Mouse (Mus musculus) heart, adult 11 months (tissue): ENCODE results near the gene Lrrc4b.
A peak's percentile ranks its signal among the peaks of the same experiment; 100 is the strongest.

Experiments used
- DNase-seq: peaks from one replicate; pipeline ENCODE4 v3.0.0; 2022

The Lrrc4b gene

GRCm38 (mm10) chr7:44428968-44429521 is at the start of gene Lrrc4b:
TSS of gene Lrrc4b (plus strand) at chr7:44429018.
- no peak for DNase-seq

DNA sequence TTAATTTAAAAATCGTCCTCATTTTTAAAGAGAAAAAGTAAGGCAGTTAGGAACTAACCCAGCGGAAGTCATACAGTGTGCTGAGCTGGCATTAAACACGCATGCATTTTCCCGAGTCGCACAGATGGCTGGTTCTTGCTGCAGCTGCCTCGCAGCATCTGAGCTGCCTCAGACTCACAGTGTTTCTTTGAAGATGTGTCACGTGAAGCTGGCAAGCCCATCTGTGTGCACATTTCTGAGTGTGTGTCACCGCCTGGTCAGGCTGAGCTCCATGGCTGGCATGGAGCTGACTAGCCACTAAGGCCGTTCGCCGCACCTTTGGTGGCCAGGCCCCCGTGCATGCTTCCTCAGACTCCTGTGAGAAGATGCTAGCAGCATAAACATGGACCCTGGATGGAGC is 46.3 kb upstream of the Lrrc4b start:
- peak; percentile 93 for DNase-seq

DNA sequence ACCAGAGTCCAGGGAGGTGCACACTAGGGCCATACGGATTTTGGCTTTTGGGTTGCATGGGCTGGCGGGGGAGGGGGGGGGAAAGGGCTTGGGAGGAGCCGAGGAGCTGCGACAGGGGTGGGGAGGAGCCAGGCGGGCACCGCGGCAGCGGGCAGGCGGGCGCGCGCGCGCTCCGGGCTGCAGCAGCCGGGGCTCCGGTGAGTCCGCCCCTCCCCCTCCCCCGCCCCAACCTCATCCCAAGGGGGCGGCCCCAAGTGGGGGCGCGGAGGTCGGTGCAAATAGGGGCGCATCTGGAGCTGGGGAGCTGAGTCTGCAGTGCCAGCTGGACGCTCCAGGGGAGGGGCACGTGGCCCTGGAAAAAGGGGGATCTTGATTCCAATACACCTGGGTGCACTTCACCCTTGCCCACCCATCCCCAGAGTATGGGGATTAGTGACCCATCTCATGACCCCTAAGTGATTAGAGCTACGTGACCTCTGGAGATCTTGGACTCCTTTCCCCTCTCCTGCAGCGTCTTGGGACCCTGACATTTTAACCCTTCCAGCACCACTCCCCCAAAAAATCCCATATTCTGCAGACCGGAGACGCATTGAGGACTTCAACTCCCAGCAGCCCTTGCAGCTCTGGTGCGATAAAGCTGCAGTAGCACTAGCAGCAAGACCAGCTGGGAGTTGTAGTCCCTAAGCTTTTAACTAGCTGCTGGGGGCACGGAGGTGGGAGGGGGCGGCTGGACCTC is 44.7 kb upstream of the Lrrc4b start, which contains the start of gene Syt3:
Syt3 (plus strand) TSS at position 123 of the 736 bp plus-strand sequence.
- peak; percentile 97 for DNase-seq

DNA sequence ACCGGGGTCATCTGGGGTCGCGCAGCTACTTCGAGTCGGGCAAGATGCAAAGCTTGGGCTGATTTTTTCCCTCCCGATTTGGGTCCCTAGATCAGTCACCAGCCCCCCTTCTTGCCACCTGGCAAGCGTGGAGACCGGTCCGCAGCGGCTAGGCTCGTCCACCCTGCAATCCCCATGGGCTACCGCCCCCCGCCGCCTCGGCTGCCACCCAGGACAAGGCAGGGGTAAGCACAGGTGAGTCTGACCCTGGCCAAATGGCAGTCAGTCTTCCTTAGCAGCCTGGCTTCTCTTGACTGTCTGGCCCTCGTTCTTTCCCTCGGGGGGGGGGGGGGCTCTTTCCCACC is 44.1 kb upstream of the Lrrc4b start:
- peak; percentile 95 for DNase-seq

DNA sequence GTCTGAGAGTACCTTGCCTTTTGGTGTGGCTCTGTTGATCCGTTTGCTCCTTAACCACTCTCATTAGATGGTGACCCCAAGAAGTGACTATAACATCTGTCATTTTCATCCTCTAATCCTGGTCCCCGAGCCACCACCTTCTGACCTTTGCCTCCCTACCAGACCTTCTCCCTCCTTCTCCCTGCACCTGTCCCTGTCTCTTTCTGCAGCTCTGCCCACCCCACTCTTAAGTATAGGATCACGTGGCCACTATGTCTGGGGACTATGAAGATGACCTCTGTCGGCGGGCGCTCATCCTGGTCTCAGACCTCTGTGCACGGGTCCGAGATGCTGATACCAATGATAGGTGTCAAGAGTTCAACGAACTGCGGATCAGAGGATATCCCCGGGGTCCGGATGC is 43.1 kb upstream of the Lrrc4b start, which contains the start of gene 1700008O03Rik:
1700008O03Rik (minus strand) TSS at position 101 of the 400 bp plus-strand sequence.
- no peak for DNase-seq

- DNase-seq, result no peak
Observed at GRCm38 (mm10) chr7:44391831-44392230, 37.0 kb upstream of the Lrrc4b start.

DNA sequence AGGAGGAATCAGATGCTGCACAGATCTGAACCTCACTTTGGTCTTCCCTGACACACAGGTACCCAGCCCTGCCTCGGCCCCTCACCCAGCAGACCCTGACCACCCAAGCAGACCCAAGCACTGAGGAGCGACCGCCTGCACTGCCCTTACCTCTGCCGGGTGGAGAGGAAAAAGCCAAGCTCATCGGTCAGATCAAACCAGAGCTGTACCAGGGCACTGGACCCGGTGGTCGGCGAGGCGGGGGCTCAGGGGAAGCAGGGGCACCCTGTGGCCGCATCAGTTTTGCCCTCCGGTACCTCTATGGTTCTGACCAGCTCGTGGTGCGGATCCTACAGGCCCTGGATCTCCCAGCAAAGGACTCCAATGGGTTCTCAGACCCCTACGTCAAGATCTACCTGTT is 36.5 kb upstream of the Lrrc4b start:
- no peak for DNase-seq

DNA sequence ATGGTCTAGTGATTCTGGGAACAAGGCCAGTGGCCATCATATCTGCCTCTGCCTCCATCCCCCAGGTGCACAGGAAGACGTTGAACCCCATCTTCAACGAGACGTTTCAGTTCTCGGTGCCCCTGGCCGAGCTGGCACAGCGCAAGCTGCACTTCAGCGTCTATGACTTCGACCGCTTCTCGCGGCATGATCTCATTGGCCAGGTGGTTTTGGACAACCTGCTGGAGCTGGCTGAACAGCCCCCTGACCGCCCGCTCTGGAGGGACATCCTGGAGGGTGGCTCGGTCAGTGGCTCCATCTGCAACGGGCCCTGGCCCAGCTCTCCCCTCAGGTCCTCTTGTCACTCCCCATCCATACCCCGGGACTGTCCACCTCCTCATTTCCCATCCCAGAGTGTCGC is 35.5 kb upstream of the Lrrc4b start:
- DNase-seq, result no peak

- no peak for DNase-seq
Observed at GRCm38 (mm10) chr7:44398570-44398969, 30.2 kb upstream of the Lrrc4b start.

GRCm38 (mm10) chr7:44401673-44402072 is 27.1 kb upstream of the Lrrc4b start:
- DNase-seq, result no peak

DNA sequence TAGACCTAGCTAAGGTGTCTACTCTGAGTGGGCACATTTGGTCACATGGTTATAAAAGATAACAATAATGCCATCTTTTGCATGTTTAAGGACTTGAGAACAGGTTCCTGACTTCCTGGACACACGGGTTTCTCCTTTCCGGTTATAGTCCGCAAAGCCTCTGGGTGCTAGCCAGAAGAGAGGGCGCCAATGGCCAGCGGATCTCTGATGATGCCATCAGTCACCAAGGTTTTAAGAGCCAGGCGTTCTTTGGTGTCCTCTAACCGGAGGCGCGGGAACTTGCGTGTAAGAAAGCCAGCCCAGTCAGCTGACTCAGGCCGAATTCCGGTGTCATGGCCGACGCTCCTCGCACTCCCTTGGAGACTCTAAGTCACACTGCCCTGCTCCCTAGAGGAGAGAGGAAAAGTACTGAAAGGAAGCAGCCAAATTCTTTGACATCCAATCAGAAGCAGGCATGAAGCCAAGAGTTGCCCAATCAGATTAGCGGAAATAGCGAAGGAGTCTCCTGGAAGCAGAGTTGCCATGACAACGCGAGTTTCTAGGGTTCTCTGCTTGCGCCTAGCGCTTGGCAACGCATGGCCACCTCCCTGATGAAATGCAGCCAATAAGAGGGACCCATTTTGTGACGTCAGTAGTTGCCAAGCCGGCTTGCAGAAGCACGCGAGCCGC is 23.3 kb upstream of the Lrrc4b start:
- DNase-seq, result peak; percentile 99

- no peak for DNase-seq
Observed at GRCm38 (mm10) chr7:44406015-44406355, 22.8 kb upstream of the Lrrc4b start.

DNA sequence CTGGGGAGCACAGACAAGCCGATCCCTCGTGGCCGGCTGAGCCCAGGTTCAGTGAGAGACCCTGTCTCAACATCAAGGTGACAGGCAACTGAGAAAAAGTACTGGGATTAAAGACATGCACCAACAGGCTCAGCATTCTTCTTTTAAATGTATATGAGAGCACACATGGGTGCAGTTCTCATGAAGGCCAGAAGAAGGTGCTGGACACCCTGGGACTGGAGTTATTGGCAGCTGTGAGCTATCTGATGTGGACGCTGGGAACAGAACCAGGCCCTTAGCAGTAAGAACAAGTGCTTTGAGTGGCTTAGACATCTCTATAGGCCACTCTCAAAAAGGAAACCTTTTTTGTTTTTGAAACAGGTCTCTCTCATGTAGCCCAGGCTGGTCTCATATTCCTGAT is 17.7 kb upstream of the Lrrc4b start:
- no peak for DNase-seq

GRCm38 (mm10) chr7:44413307-44413706 is 15.5 kb upstream of the Lrrc4b start:
- DNase-seq, result no peak

- DNase-seq, result no peak
Observed at GRCm38 (mm10) chr7:44427666-44428065, 1.2 kb upstream of the Lrrc4b start.

- no peak for DNase-seq
Observed at GRCm38 (mm10) chr7:44428171-44428950, 457 bp upstream of the Lrrc4b start.

GRCm38 (mm10) chr7:44429534-44430488 is 993 bp downstream of the Lrrc4b start:
- DNase-seq, result no peak

DNA sequence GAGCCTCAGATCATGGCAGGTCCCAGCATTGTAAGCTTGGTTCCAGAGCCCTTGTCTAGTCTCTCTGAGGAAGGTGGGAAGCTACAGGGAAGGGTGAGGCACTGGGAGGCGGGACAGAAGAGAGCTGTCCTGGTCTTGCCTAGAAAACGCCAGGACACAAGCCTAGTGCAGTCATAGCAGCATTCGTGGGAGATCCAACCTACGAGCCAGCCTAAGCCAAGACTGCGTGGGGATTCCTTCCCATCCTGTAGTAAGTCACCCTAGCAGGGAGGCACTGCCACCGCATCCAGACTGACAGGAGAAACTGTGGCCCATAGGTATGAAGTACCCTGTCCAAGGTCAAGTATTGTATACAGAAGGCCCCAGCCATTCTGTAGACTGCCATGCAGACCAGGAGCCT is 3.7 kb downstream of the Lrrc4b start:
- DNase-seq, result no peak

DNA sequence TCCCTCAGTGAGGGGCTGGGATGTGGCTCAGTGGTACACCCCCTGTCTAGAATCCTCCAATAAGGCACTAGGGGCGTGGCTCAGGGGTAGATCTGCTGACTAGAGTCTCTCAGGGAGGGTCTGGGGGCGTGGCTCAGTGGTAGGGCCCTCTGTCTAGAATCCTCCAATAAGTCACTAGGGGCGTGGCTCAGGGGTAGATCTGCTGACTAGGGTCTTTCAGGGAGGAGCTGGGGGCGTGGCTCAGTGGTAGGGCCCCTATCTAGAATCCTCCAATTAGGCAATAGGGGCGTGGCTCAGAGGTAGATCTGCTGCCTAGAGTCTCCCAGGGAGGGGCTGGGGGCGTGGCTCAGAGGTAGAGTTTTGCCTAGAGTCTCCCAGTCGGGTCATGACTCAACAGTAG is 4.6 kb downstream of the Lrrc4b start:
- no peak for DNase-seq

DNA sequence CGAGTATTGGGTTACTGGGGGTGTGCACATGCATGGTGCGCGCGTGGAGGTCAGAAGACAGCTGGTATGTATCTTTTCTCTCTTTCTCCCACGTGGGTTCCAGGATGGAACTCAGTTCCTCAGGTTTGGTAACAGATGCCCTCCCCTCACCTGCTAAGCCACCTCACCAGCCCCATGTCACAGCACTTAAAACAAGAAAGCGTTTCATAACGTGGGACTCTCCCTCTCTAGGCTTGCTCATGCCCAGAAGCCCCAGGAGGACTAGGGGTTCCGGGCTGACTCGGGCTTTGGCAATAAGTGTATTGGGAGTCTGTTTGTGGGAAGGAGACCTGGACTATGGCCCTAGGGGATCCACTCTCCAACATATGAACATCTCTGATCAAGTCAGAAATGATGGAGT is 5.3 kb downstream of the Lrrc4b start:
- DNase-seq, result no peak

GRCm38 (mm10) chr7:44435796-44436195 is 7.0 kb downstream of the Lrrc4b start:
- DNase-seq, result no peak

GRCm38 (mm10) chr7:44436267-44436666 is 7.4 kb downstream of the Lrrc4b start:
- DNase-seq, result no peak
